Mouse (Mus musculus) cerebellum, adult 2 months (tissue): ENCODE data around the gene Usp46.

ENCODE experiments used
- CTCF ChIP-seq: fragments of 200-500 bp; IDR thresholded peaks from 2 replicates; pipeline ENCODE4 v1.5.1; 2011; ENCODE audit warnings: low read depth, mild to moderate bottlenecking, control low read depth, low read length, moderate library complexity, borderline replicate concordance; ENCODE audit not compliant: insufficient read depth
- POLR2A ChIP-seq: fragments of 200-500 bp; IDR thresholded peaks from 2 replicates; pipeline ENCODE4 v1.6.1; 2011; ENCODE audit warnings: low read length, control low read depth, borderline replicate concordance; ENCODE audit not compliant: insufficient read depth

DNA sequence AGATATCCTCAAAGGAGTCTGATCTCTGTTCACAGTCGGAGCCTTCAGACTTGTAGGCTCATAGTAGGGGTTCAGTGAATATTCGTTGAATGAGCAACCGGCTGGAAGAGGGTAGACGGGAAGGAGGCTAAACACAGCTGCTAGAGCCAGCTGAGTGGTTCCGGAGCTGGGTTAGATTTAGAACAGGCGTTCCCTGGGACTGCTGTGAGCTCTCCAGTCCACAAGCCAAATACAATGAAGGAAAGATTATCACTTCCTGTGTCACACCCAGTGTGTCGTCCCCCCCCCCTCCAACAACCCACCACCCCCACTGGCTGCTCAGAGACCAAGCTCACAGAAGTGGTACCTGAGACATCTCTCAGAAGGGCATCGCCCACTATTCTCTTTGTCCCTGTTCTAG is 9.7 kb upstream of the Usp46 start:
- no peak for TF ChIP-seq CTCF
- TF ChIP-seq POLR2A: no peak
